Mouse (Mus musculus) brain, embryonic 14.5 days (tissue): ENCODE measurements around the gene Gm21974.

Source experiments
- CTCF ChIP-seq: fragments of 200-500 bp; IDR thresholded peaks from 2 replicates; pipeline ENCODE4 v1.5.1; 2012; ENCODE audit warnings: inconsistent platforms, mild to moderate bottlenecking, moderate library complexity, borderline replicate concordance; ENCODE audit not compliant: insufficient read depth, insufficient read length; ENCODE audit errors: extremely low read depth
- POLR2A ChIP-seq: fragments of 200-500 bp; IDR thresholded peaks from 2 replicates; pipeline ENCODE4 v1.6.1; 2012; ENCODE audit warnings: mild to moderate bottlenecking, inconsistent platforms, borderline replicate concordance; ENCODE audit not compliant: poor library complexity, insufficient read depth, insufficient read length, severe bottlenecking; ENCODE audit errors: extremely low read depth

- TF ChIP-seq POLR2A (no peak), CTCF (no peak)
Measured at GRCm38 (mm10) chr7:127935748-127936159, 40.5 kb upstream of the Gm21974 start.
